In genomic region chr7:4663179-4663578, GRCm38 (mm10) we compare ENCODE assay signal across 30 mouse cellular contexts. TPM values are rescaled to one million over a fixed set of nuclear protein-coding genes. Genes with fewer than 3 reads are reported as not detected.
DNase-seq lines count a peak whose midpoint lies in the region; ATAC-seq lines count a peak whose summit lies in the region.
"Had no signal": no experiment of that assay in that cellular context is flagged by ENCODE, and none has a peak within 500 bp of the region (broad histone marks: within the 10 kb centered on the region; RNA-seq: fewer than 3 reads in every experiment).

No protein-coding gene starts in this region.

- peak; percentile 47 for DNase-seq in CD4-positive, CD25-positive, alpha-beta regulatory T cell, adult 2 months (ENCODE audit: low read depth, low spot score)
- peak; percentile 39 for DNase-seq in right cerebral cortex, adult 18-20 months
- no peak for DNase-seq in right cerebral cortex, postnatal 14 days
- no peak for DNase-seq in heart, postnatal 4 days
- no peak for DNase-seq in c-Kit-positive CD71-positive TER-119-positive erythroid progenitor cells, embryonic 14.5 days (ENCODE audit: low spot score)
- DNase-seq: adrenal gland, adult 8-10 months; cerebellum, adult 11 months; cerebellum, adult 9-10 months; embryo, embryonic 11 days; gastrocnemius, postnatal 10 days; kidney, adult 8-10 months; layer of hippocampus, postnatal 36 days; left cerebral cortex, postnatal 4 days; lung, adult 18-20 months; lung, postnatal 4 days; midbrain, embryonic 14.5 days; spleen, adult 18-20 months had no signal

- ATAC-seq in CD4-positive, CD25-positive, alpha-beta regulatory T cell, adult 4 months = no peak
- ATAC-seq in erythroblast, adult 5-6 weeks (replicated peaks; ENCODE audit: low FRiP score, poor library complexity, severe bottlenecking) = peak; percentile 34
- ATAC-seq: hindbrain, postnatal 0 days; intestine, embryonic 16.5 days; lung, postnatal 0 days had no signal

RNA-seq across cellular contexts. Expression of gene Ppp6r1, which starts 4.4 kb away (rescaled TPM):
- polyA plus RNA-seq in CD4-positive, CD25-positive, alpha-beta regulatory T cell, adult 4 months (2017; shearing (Covaris generic)) = 1 to 10 TPM; 6.7 to 9.1 TPM
- total RNA-seq in erythroblast, adult 5-6 weeks (2015; ENCODE audit: low replicate concordance) = 31.6 and 45.3 TPM in 2 replicates
- total RNA-seq in erythroblast, adult 5-6 weeks (2017; ENCODE audit: low replicate concordance) = 37.3 and 47.0 TPM in 2 replicates
- total RNA-seq in heart, postnatal 4 days (2021) = 10 to 100 TPM; 79.1 to 81.3 TPM

RNA-seq across cellular contexts. Expression of gene Hspbp1, which starts 21.7 kb away (rescaled TPM):
- polyA plus RNA-seq in CD4-positive, CD25-positive, alpha-beta regulatory T cell, adult 4 months (2017; shearing (Covaris generic)) = 10 to 100 TPM; 45.4 to 48.2 TPM
- total RNA-seq in erythroblast, adult 5-6 weeks (2015; ENCODE audit: low replicate concordance) = 5.0 and 8.3 TPM in 2 replicates
- 3.1 and 9.1 TPM in 2 replicates for total RNA-seq in erythroblast, adult 5-6 weeks (2017; ENCODE audit: low replicate concordance)
- 10 to 100 TPM; 51.5 to 54.7 TPM for total RNA-seq in heart, postnatal 4 days (2021)

RNA-seq across cellular contexts. Expression of gene Brsk1, which starts 27.2 kb away (rescaled TPM):
- not detected for polyA plus RNA-seq in CD4-positive, CD25-positive, alpha-beta regulatory T cell, adult 4 months (2017; shearing (Covaris generic))
- total RNA-seq in erythroblast, adult 5-6 weeks (2015; ENCODE audit: low replicate concordance) = not detected in 2 replicates
- total RNA-seq in erythroblast, adult 5-6 weeks (2017; ENCODE audit: low replicate concordance) = not detected in 2 replicates
- 1 to 10 TPM; 4.1 to 5.9 TPM for total RNA-seq in heart, postnatal 4 days (2021)
- total RNA-seq: monocyte, adult 5-6 weeks had no signal

RNA-seq across cellular contexts. Expression of gene Tmem86b, which starts 32.0 kb away (rescaled TPM):
- 1 to 10 TPM; 2.9 to 4.2 TPM for polyA plus RNA-seq in CD4-positive, CD25-positive, alpha-beta regulatory T cell, adult 4 months (2017; shearing (Covaris generic))
- total RNA-seq in erythroblast, adult 5-6 weeks (2015; ENCODE audit: low replicate concordance) = 37.3 and 72.3 TPM in 2 replicates
- total RNA-seq in erythroblast, adult 5-6 weeks (2017; ENCODE audit: low replicate concordance) = 53.4 and 88.6 TPM in 2 replicates
- total RNA-seq in heart, postnatal 4 days (2021) = 1 to 10 TPM; 6.6 to 8.5 TPM

RNA-seq across cellular contexts. Expression of gene Ptprh, which starts 59.3 kb away (rescaled TPM):
- not detected for polyA plus RNA-seq in CD4-positive, CD25-positive, alpha-beta regulatory T cell, adult 4 months (2017; shearing (Covaris generic))
- total RNA-seq in erythroblast, adult 5-6 weeks (2015; ENCODE audit: low replicate concordance) = 0.96 TPM in 1 of 2 replicates, not detected in the other
- 1.4 and 1.7 TPM in 2 replicates for total RNA-seq in erythroblast, adult 5-6 weeks (2017; ENCODE audit: low replicate concordance)
- total RNA-seq in heart, postnatal 4 days (2021) = not detected
- total RNA-seq: adrenal gland, adult 8-10 months; gastrocnemius, postnatal 10 days; heart, postnatal 25 days; monocyte, adult 5-6 weeks had no signal
- polyA plus RNA-seq: C2C12; embryonic facial prominence, embryonic 12.5 days; forebrain, embryonic 11.5 days; heart, embryonic 10.5 days; heart, embryonic 15.5 days; lung, postnatal 0 days; urinary bladder, adult 2 months had no signal

Comparison
In these comparisons a context has a peak if more than half of its experiments do, and no peak if none do; other contexts are left out.
1. DNase-seq: peak in CD4-positive, CD25-positive, alpha-beta regulatory T cell, adult 2 months (single experiment) and right cerebral cortex, adult 18-20 months (single experiment); none in right cerebral cortex, postnatal 14 days (single experiment), heart, postnatal 4 days (single experiment) and c-Kit-positive CD71-positive TER-119-positive erythroid progenitor cells, embryonic 14.5 days (single experiment).
2. RNA of gene Hspbp1, which starts 21.7 kb away (total RNA-seq): 51.5 to 54.7 TPM in heart, postnatal 4 days; 3.1 to 9.1 TPM in erythroblast, adult 5-6 weeks; every median in the first group is over 4 times any median in the second.
3. RNA of gene Brsk1, which starts 27.2 kb away (total RNA-seq): 4.1 to 5.9 TPM in heart, postnatal 4 days; not detected in erythroblast, adult 5-6 weeks; every median in the first group is over 4 times any median in the second.